Mouse (Mus musculus) hindbrain, embryonic 12.5 days (tissue): ENCODE measurements at regions not wholly inside any gene's neighbourhood (a gene's known extent, or its start where the extent isn't known, plus 50 kb on each side); places are given as distances from the start of the nearest gene placed in this dataset.

Experiments
- ATAC-seq: fragments of 200-750 bp; cut with Nextera tagmentation; 2 replicates; pipeline ENCODE4 v1.8.0; 2017; ENCODE audit warnings: moderate TSS enrichment; ENCODE audit not compliant: low FRiP score
- H3K27ac ChIP-seq: fragments of 300-500 bp; sonication (generic); 2 replicates; pipeline ENCODE4 v1.5.1; 2016; ENCODE audit warnings: mild to moderate bottlenecking
- H3K27me3 ChIP-seq: fragments of 300-500 bp; sonication (generic); 2 replicates; pipeline ENCODE4 v1.6.1; 2016; ENCODE audit warnings: mild to moderate bottlenecking
- H3K36me3 ChIP-seq: fragments of 300-500 bp; sonication (generic); 2 replicates; pipeline ENCODE4 v1.6.1; 2016; ENCODE audit warnings: mild to moderate bottlenecking
- H3K4me1 ChIP-seq: fragments of 300-500 bp; sonication (generic); 2 replicates; pipeline ENCODE4 v1.6.1; 2016
- H3K4me2 ChIP-seq: fragments of 300-500 bp; sonication (generic); replicated peaks from 2 replicates; pipeline ENCODE4 v1.6.1; 2016; ENCODE audit warnings: mild to moderate bottlenecking
- H3K4me3 ChIP-seq: fragments of 300-500 bp; sonication (generic); 2 replicates; pipeline ENCODE4 v1.5.1; 2016; ENCODE audit warnings: mild to moderate bottlenecking
- H3K9ac ChIP-seq: fragments of 300-500 bp; sonication (generic); 2 replicates; pipeline ENCODE4 v1.6.1; 2016; ENCODE audit warnings: mild to moderate bottlenecking, moderate library complexity
- H3K9me3 ChIP-seq: fragments of 300-500 bp; sonication (generic); replicated peaks from 2 replicates; pipeline ENCODE4 v1.6.1; 2016; ENCODE audit warnings: mild to moderate bottlenecking
- WGBS: fragments of 180-500 bp; shearing (Covaris S2); methylation state at CpG from one replicate; pipeline ENCODE4 v1.1.7; 2016; 5-methylcytosine and 5-hydroxymethylcytosine counted together

DNA sequence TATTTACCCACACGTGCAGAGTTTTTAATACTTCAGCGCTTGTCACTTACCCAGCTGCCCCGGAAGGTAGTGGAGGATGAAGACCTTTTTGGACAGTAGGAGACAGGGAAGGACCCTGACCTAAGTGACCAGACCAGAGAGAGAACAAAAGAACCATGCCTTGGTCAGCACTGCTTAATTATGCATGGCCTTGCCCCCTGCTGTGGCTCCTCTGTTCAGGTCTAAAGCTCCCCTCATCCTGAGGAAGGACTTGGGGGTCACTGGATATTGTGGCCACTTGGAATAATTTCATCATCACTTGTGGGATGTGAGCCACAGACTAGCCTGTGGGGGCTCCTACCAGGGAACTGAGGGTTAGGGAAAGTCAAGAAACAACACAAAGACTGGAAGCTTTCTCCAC is 68.1 kb upstream of the Spaca7 start:
- no peak overlapping the region for H3K27ac ChIP-seq

GRCm38 (mm10) chr8:12510233-12510632 is 62.6 kb upstream of the Spaca7 start:
- WGBS: 57% methylated on average over 2 of the region's 2 CpGs
- ATAC-seq: no peak
- no peak overlapping the region for H3K9ac ChIP-seq
- H3K9me3 ChIP-seq: no peaks in the 10 kb centered on the region
- H3K27ac ChIP-seq: no peak overlapping the region
- H3K4me2 ChIP-seq: no peak overlapping the region
- peaks cover 15% of the 10 kb centered on the region for H3K27me3 ChIP-seq
- peaks cover 5% of the 10 kb centered on the region; the same call in 1 of the 2 replicates for H3K4me1 ChIP-seq
- H3K4me3 ChIP-seq: no peak overlapping the region
- H3K36me3 ChIP-seq: no peaks in the 10 kb centered on the region

More for the DNA sequence above, 68.1 kb upstream of the Spaca7 start:
- Histone ChIP-seq H3K36me3 (no peaks in the 10 kb centered on the region), H3K27me3 (peaks cover 55% of the 10 kb centered on the region), H3K4me1 (peaks cover 28% of the 10 kb centered on the region), H3K4me3 (no peak overlapping the region), H3K4me2 (no peak overlapping the region), H3K9me3 (no peaks in the 10 kb centered on the region), H3K9ac (no peak overlapping the region)
- no peak for ATAC-seq
- 3% methylated on average over 3 of the region's 3 CpGs for WGBS

GRCm38 (mm10) chr8:12513042-12513441 is 59.8 kb upstream of the Spaca7 start:
- no peak overlapping the region for H3K27ac ChIP-seq
- no peak overlapping the region for H3K4me2 ChIP-seq
- no peaks in the 10 kb centered on the region for H3K36me3 ChIP-seq
- 57% methylated on average over 9 of the region's 9 CpGs for WGBS
- H3K27me3 ChIP-seq: peaks cover 5% of the 10 kb centered on the region
- peaks cover 5% of the 10 kb centered on the region; the same call in 1 of the 2 replicates for H3K4me1 ChIP-seq
- no peak overlapping the region for H3K9ac ChIP-seq
- no peak overlapping the region for H3K4me3 ChIP-seq
- no peak for ATAC-seq
- no peaks in the 10 kb centered on the region for H3K9me3 ChIP-seq

DNA sequence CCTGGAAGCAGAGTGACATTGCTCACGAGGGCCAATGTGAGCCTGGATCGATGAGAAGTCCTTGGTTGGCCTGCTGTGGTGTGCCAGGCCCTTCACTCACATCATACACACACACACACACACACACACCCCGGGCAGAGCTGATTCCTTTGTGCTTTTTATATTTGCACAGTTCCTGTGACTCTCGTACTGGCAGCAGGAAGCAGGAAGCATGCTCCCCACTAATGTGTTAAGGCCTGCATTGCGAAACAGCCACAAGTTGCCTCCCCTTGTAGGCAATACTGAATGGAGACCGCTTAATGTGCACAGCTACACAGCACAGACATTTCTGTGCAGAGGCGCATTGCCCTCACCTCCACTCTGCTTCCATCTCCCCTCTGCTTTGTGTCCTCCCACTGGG is 58.7 kb upstream of the Spaca7 start:
- H3K27ac ChIP-seq: no peak overlapping the region

DNA sequence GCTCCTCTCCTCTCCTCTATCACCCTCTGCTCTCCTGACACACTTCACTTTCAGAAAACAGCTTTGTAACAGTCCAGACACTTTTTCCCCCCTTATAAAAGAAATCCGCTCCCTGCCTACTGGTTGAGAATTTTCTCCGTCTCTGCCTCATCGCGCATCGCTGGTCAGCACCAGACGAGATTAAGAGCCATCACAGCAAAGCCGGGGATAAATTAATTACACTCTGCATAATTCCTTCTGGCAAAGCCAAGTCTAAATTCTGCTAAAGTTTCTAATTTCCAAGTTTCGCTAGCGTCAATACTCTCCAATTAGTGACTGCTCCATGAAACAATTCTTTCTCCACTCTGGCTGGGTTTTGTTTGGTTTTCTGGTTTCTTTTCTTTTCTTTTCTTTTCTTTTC is 51.2 kb upstream of the Spaca7 start:
- WGBS: 35% methylated on average over 9 of the region's 9 CpGs
- no peak overlapping the region for H3K27ac ChIP-seq
- H3K36me3 ChIP-seq: no peaks in the 10 kb centered on the region
- H3K27me3 ChIP-seq: peaks cover 16% of the 10 kb centered on the region; the same call in 1 of the 2 replicates
- H3K9me3 ChIP-seq: peaks cover 10% of the 10 kb centered on the region
- H3K9ac ChIP-seq: no peak overlapping the region
- no peak for ATAC-seq
- no peak overlapping the region for H3K4me2 ChIP-seq
- H3K4me3 ChIP-seq: no peak overlapping the region
- H3K4me1 ChIP-seq: 0 out of 2 replicates have a peak, but pooled peaks cover 4% of the 10 kb centered on the region

More for the DNA sequence above, 58.7 kb upstream of the Spaca7 start:
- no peak overlapping the region for H3K4me2 ChIP-seq
- H3K4me3 ChIP-seq: no peak overlapping the region
- H3K9me3 ChIP-seq: peaks cover 6% of the 10 kb centered on the region
- H3K4me1 ChIP-seq: peaks cover 5% of the 10 kb centered on the region; the same call in 1 of the 2 replicates
- no peaks in the 10 kb centered on the region; the same call in 1 of the 2 replicates for H3K27me3 ChIP-seq
- WGBS: 68% methylated on average over 7 of the region's 7 CpGs
- ATAC-seq: no peak
- H3K9ac ChIP-seq: no peak overlapping the region
- H3K36me3 ChIP-seq: no peaks in the 10 kb centered on the region
